ENCODE assay signal across 24 mouse cellular contexts in genomic region chr4:123106864-123107263, GRCm38 (mm10). TPM values are rescaled to one million over a fixed set of nuclear protein-coding genes. Genes with fewer than 3 reads are reported as not detected.
DNase-seq lines count a peak whose midpoint lies in the region; TF ChIP-seq lines count a peak whose summit lies in the region.
"Had no signal": no experiment of that assay in that cellular context is flagged by ENCODE, and none has a peak within 500 bp of the region (broad histone marks: within the 10 kb centered on the region; RNA-seq: fewer than 3 reads in every experiment).

No protein-coding gene starts in this region.

- H3ac ChIP-seq in C2C12 (ENCODE audit: control insufficient read depth, insufficient read length, low read depth): no peak overlapping the region
- no peak overlapping the region for H3ac ChIP-seq in myocyte (ENCODE audit: control insufficient read depth, insufficient read length)

- H3K79me2 ChIP-seq in C2C12 (ENCODE audit: control insufficient read depth, insufficient read depth) (no peaks in the 10 kb centered on the region), myocyte (ENCODE audit: control insufficient read depth, insufficient read depth) (no peaks in the 10 kb centered on the region)

- DNase-seq in heart, adult 11 months: peak; percentile 83
- DNase-seq in heart, adult 9 months (ENCODE audit: low spot score in 2 of 2): no peak
- DNase-seq in NIH3T3 (ENCODE audit: low read depth) (peak; percentile 86), liver (no peak)
- no peak for DNase-seq in kidney, adult 9 months
- no peak for DNase-seq in testis, postnatal 10 days (ENCODE audit: low spot score)
- DNase-seq: adrenal gland, adult 8-10 months; cerebellum, adult 2 months; cerebellum, postnatal 14 days; embryo, embryonic 11 days; gastrocnemius, postnatal 10 days; heart, adult 2 months had no signal

- H3K27me3 ChIP-seq in C2C12 (ENCODE audit: control insufficient read depth, insufficient read depth, insufficient read length) (peaks cover 4% of the 10 kb centered on the region), myocyte (ENCODE audit: control insufficient read depth, insufficient read depth, insufficient read length) (no peaks in the 10 kb centered on the region)

- no peak for TF ChIP-seq CTCF in C2C12 (IDR thresholded peaks at IDR 0.05; ENCODE audit: control insufficient read depth, insufficient read depth, insufficient read length)

- H3K36me3 ChIP-seq in C2C12 (ENCODE audit: control insufficient read depth, insufficient read depth) (no peaks in the 10 kb centered on the region), myocyte (ENCODE audit: control insufficient read depth, insufficient read depth) (no peaks in the 10 kb centered on the region)
- H3K36me3 ChIP-seq: embryonic facial prominence, embryonic 15.5 days; forebrain, embryonic 10.5 days; heart, embryonic 12.5 days; hindbrain, embryonic 10.5 days; intestine, embryonic 15.5 days had no signal

- H3K4me3 ChIP-seq in C2C12 (ENCODE audit: insufficient read depth, poor library complexity, severe bottlenecking): no peak overlapping the region
- no peak overlapping the region for H3K4me3 ChIP-seq in myocyte
- H3K4me3 ChIP-seq: embryonic facial prominence, embryonic 15.5 days; erythroblast, embryonic 14.5 days; forebrain, embryonic 10.5 days; heart, adult 2 months; heart, embryonic 12.5 days; hindbrain, embryonic 10.5 days; intestine, embryonic 15.5 days had no signal

- H3K4me2 ChIP-seq in myocyte (ENCODE audit: low read depth): no peak overlapping the region
- H3K4me2 ChIP-seq: embryonic facial prominence, embryonic 15.5 days; heart, embryonic 12.5 days; hindbrain, embryonic 14.5 days; intestine, embryonic 15.5 days had no signal

- TF ChIP-seq POLR2A in myocyte (IDR thresholded peaks at IDR 0.05; ENCODE audit: insufficient read length, low read depth): no peak

- H3K79me3 ChIP-seq in C2C12 (ENCODE audit: low read depth): no peaks in the 10 kb centered on the region

TF ChIP-seq in C2C12, 6 proteins besides CTCF, POLR2A, EP300 and RAD21:
- no peak for TF ChIP-seq MYOD1 (IDR thresholded peaks at IDR 0.05; ENCODE audit: control insufficient read depth, insufficient read length, low read depth)
- peak; percentile 86 for TF ChIP-seq CEBPB (IDR thresholded peaks at IDR 0.05; ENCODE audit: low read depth)
TF ChIP-seq in C2C12: peak in this region for 1.

TF ChIP-seq in myocyte, 11 proteins besides CTCF, POLR2A, EP300 and RAD21:
- TF ChIP-seq CEBPB (IDR thresholded peaks at IDR 0.05; ENCODE audit: insufficient read depth, poor library complexity, severe bottlenecking) (peak; percentile 67; the same call in 1 of the 2 replicates), MYOD1 (IDR thresholded peaks at IDR 0.05; ENCODE audit: control insufficient read depth in 1 of 3, insufficient read length in 2 of 3, low read depth in 2 of 3) (no peak), REST (IDR thresholded peaks at IDR 0.05; ENCODE audit: insufficient read depth, insufficient read length) (no peak), E2F4 (IDR thresholded peaks at IDR 0.05; ENCODE audit: insufficient read depth) (no peak), MAX (IDR thresholded peaks at IDR 0.05; ENCODE audit: low read depth) (no peak), MYOG (IDR thresholded peaks at IDR 0.05; ENCODE audit: control insufficient read depth in 1 of 3, insufficient read depth in 1 of 3, insufficient read length in 2 of 3, low read depth in 2 of 3) (no peak), POLR2AphosphoS2 (IDR thresholded peaks at IDR 0.05; ENCODE audit: insufficient read length, low read depth) (no peak)

RNA-seq across cellular contexts. Expression of gene Bmp8b, which starts 1.9 kb away (rescaled TPM):
- polyA plus RNA-seq in C2C12 (2012; fragmentation: generic; extraction: Trizol) (not detected), myocyte (2012; fragmentation: generic; extraction: Trizol) (0.02 TPM)
- polyA plus RNA-seq: erythroblast, embryonic 14.5 days; heart, adult 2 months had no signal

RNA-seq across cellular contexts. Expression of gene Oxct2b, which starts 9.2 kb away (rescaled TPM):
- polyA plus RNA-seq in C2C12 (2012; fragmentation: generic; extraction: Trizol): not detected
- polyA plus RNA-seq in myocyte (2012; fragmentation: generic; extraction: Trizol): not detected
- polyA plus RNA-seq: activated CD4-positive, CD25-positive, alpha-beta regulatory T cell, adult 4 months; embryonic facial prominence, embryonic 11.5 days; erythroblast, embryonic 14.5 days; forebrain, embryonic 10.5 days; heart, embryonic 12.5 days; heart, embryonic 16.5 days; hindbrain, embryonic 10.5 days had no signal

RNA-seq across cellular contexts. Expression of gene Ppie, which starts 32.9 kb away (rescaled TPM):
- polyA plus RNA-seq in C2C12 (2012; fragmentation: generic; extraction: Trizol): 86.2 TPM
- polyA plus RNA-seq in myocyte (2012; fragmentation: generic; extraction: Trizol): 65.0 TPM

Comparison
In these comparisons a context has a peak if more than half of its experiments do, and no peak if none do; other contexts are left out.
1. DNase-seq: peak in heart, adult 11 months (single experiment) and NIH3T3 (single experiment); none in heart, adult 9 months (0 of 2), kidney, adult 9 months (single experiment), liver (single experiment) and testis, postnatal 10 days (single experiment).